Mouse (Mus musculus) lung, adult 2 months (tissue): ENCODE data around the gene Fbxo9.

Source experiments
- CTCF ChIP-seq: fragments of 200-500 bp; IDR thresholded peaks from 2 replicates; pipeline ENCODE4 v1.5.1; 2011; ENCODE audit warnings: mild to moderate bottlenecking, low read length, control low read depth; ENCODE audit not compliant: insufficient read depth
- POLR2A ChIP-seq: fragments of 200-500 bp; IDR thresholded peaks from 2 replicates; pipeline ENCODE4 v1.6.1; 2011; ENCODE audit warnings: low read depth, mild to moderate bottlenecking, control low read depth, low read length, borderline replicate concordance; ENCODE audit errors: extremely low read depth

DNA sequence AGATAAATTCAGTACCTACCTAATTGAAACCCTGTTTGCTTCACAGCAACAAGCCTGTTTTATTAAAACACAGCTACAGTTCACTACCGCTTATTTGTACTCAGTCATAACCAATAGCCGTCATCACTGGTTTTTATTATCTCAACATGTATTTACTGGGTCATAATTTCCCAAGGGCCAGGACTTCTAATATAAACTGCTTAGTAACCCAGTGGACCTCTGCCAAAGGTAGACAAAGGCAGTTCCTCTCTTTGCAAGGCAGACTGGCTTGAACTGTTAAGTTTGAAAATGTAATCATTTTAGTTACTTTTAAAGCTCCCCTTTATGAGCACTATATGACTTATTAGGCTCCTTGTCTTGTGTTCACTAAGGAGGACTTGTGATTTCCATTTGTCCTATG lies 2.6 kb upstream of the Fbxo9 start:
- TF ChIP-seq POLR2A: no peak
- no peak for TF ChIP-seq CTCF
